ENCODE assay signal across 17 mouse cellular contexts in genomic region chr12:27992152-27992551, GRCm38 (mm10).
DNase-seq lines count a peak whose midpoint lies in the region; ATAC-seq and TF ChIP-seq lines count a peak whose summit lies in the region.
"Had no signal": no experiment of that assay in that cellular context is flagged by ENCODE, and none has a peak within 500 bp of the region (broad histone marks: within the 10 kb centered on the region; RNA-seq: fewer than 3 reads in every experiment).

No protein-coding gene starts in this region.

- no peak overlapping the region for H3K4me3 ChIP-seq in kidney, adult 2 months (ENCODE audit: insufficient read depth, low read depth, low read length)
- H3K4me3 ChIP-seq in kidney, postnatal 0 days (replicated peaks; ENCODE audit: low read depth, low read length): no peak overlapping the region
- H3K4me3 ChIP-seq in liver, embryonic 16.5 days (ENCODE audit: low read depth, low read length): no peak overlapping the region
- no peak overlapping the region for H3K4me3 ChIP-seq in forebrain, postnatal 0 days (ENCODE audit: low read depth, low read length)
- H3K4me3 ChIP-seq: embryonic facial prominence, embryonic 10.5 days; heart, adult 2 months had no signal

- no peaks in the 10 kb centered on the region for H3K9me3 ChIP-seq in kidney, postnatal 0 days (replicated peaks; ENCODE audit: low read length)
- H3K9me3 ChIP-seq in liver, embryonic 16.5 days (replicated peaks; ENCODE audit: control insufficient read depth, low read length): no peaks in the 10 kb centered on the region
- no peaks in the 10 kb centered on the region for H3K9me3 ChIP-seq in forebrain, postnatal 0 days (ENCODE audit: low read length)
- H3K9me3 ChIP-seq: embryonic facial prominence, embryonic 10.5 days had no signal

- no peak for TF ChIP-seq POLR2A in kidney, adult 2 months (IDR thresholded peaks at IDR 0.05; ENCODE audit: low read depth, low read length)

- no peaks in the 10 kb centered on the region for H3K36me3 ChIP-seq in kidney, adult 2 months (ENCODE audit: control insufficient read depth, insufficient read depth, low read length)
- no peaks in the 10 kb centered on the region for H3K36me3 ChIP-seq in kidney, postnatal 0 days (ENCODE audit: insufficient read depth, low read length)
- no peaks in the 10 kb centered on the region for H3K36me3 ChIP-seq in liver, embryonic 16.5 days (ENCODE audit: control insufficient read depth, insufficient read depth)
- H3K36me3 ChIP-seq in forebrain, postnatal 0 days (ENCODE audit: insufficient read depth): no peaks in the 10 kb centered on the region
- H3K36me3 ChIP-seq: embryonic facial prominence, embryonic 10.5 days had no signal

- TF ChIP-seq CTCF in kidney, adult 2 months (conservative IDR thresholded peaks at IDR 0.05; ENCODE audit: insufficient read depth, insufficient read length, low read depth, low read length): no peak
- no peak for TF ChIP-seq CTCF in kidney, postnatal 0 days (IDR thresholded peaks at IDR 0.05; ENCODE audit: low read depth)
- no peak for TF ChIP-seq CTCF in forebrain, postnatal 0 days (IDR thresholded peaks at IDR 0.05; ENCODE audit: low read depth)

- H3K27me3 ChIP-seq in kidney, adult 2 months (replicated peaks; ENCODE audit: control insufficient read depth, insufficient read depth, low read length): no peaks in the 10 kb centered on the region
- H3K27me3 ChIP-seq in kidney, postnatal 0 days (ENCODE audit: insufficient read depth, low read length): no peaks in the 10 kb centered on the region
- no peaks in the 10 kb centered on the region for H3K27me3 ChIP-seq in liver, embryonic 16.5 days (ENCODE audit: control insufficient read depth, insufficient read depth, low read depth, low read length)
- no peaks in the 10 kb centered on the region for H3K27me3 ChIP-seq in forebrain, postnatal 0 days (ENCODE audit: insufficient read depth, low read length)

- H3K4me1 ChIP-seq in kidney, adult 2 months (ENCODE audit: control insufficient read depth, insufficient read depth, low read length): no peaks in the 10 kb centered on the region
- no peaks in the 10 kb centered on the region for H3K4me1 ChIP-seq in kidney, postnatal 0 days (replicated peaks; ENCODE audit: insufficient read depth, low read length)
- H3K4me1 ChIP-seq in liver, embryonic 16.5 days (ENCODE audit: control insufficient read depth, low read depth, low read length): no peaks in the 10 kb centered on the region
- H3K4me1 ChIP-seq in forebrain, postnatal 0 days (ENCODE audit: insufficient read depth): no peaks in the 10 kb centered on the region

- no peak overlapping the region for H3K9ac ChIP-seq in kidney, postnatal 0 days (ENCODE audit: low read depth, low read length)
- no peak overlapping the region for H3K9ac ChIP-seq in liver, embryonic 16.5 days (ENCODE audit: low read depth, low read length)
- no peak overlapping the region for H3K9ac ChIP-seq in forebrain, postnatal 0 days

- H3K4me2 ChIP-seq in kidney, postnatal 0 days (ENCODE audit: low read length): no peak overlapping the region
- no peak overlapping the region for H3K4me2 ChIP-seq in liver, embryonic 16.5 days (ENCODE audit: low read depth, low read length)
- H3K4me2 ChIP-seq in forebrain, postnatal 0 days (ENCODE audit: low read depth): no peak overlapping the region

- 39% methylated on average over 3 of the region's 3 CpGs for WGBS in kidney, adult 2 months
- 34% methylated on average over 3 of the region's 3 CpGs for WGBS in kidney, postnatal 0 days
- WGBS in liver, embryonic 16.5 days (ENCODE audit: insufficient replicate concordance): 11% methylated on average over 3 of the region's 3 CpGs
- WGBS in forebrain, postnatal 0 days: 87% methylated on average over 3 of the region's 3 CpGs

- peak; percentile 9 for DNase-seq in kidney, adult 11 months
- no peak for DNase-seq in kidney, adult 18-20 months
- DNase-seq in kidney, adult 2 months: peak; percentile 24
- DNase-seq in kidney, postnatal 0 days (ENCODE audit: low spot score): peak; percentile 41
- no peak for DNase-seq in urinary bladder, postnatal 25 days (ENCODE audit: low spot score)
- no peak for DNase-seq in forebrain, postnatal 0 days
- DNase-seq: B cell, adult 2 months; cerebellum, adult 8-10 months; gastrocnemius, postnatal 14 days; heart, adult 2 months; lung, adult 18-20 months; lung, postnatal 4 days; right cerebral cortex, postnatal 25 days had no signal

- no peak; the same call in 1 of the 2 replicates for ATAC-seq in kidney, postnatal 0 days (replicated peaks; ENCODE audit: low FRiP score, low read depth)
- peak; percentile 53 for ATAC-seq in liver, embryonic 16.5 days (ENCODE audit: low read depth)
- ATAC-seq in forebrain, postnatal 0 days: no peak
- ATAC-seq: midbrain, embryonic 16.5 days had no signal

- no peak overlapping the region for H3K27ac ChIP-seq in kidney, adult 2 months (ENCODE audit: insufficient read depth, low read depth, low read length)
- H3K27ac ChIP-seq in kidney, postnatal 0 days: no peak overlapping the region
- H3K27ac ChIP-seq in liver, embryonic 16.5 days (ENCODE audit: low read length): no peak overlapping the region
- no peak overlapping the region for H3K27ac ChIP-seq in forebrain, postnatal 0 days (ENCODE audit: low read depth, low read length)
- H3K27ac ChIP-seq: embryonic facial prominence, embryonic 10.5 days; heart, adult 2 months; stomach, postnatal 0 days had no signal

Comparison
In these comparisons a context has a peak if more than half of its experiments do, and no peak if none do; other contexts are left out.
1. DNase-seq: peak in kidney, adult 11 months (single experiment), kidney, adult 2 months (single experiment) and kidney, postnatal 0 days (single experiment); none in kidney, adult 18-20 months (single experiment), urinary bladder, postnatal 25 days (single experiment) and forebrain, postnatal 0 days (single experiment).